Mouse (Mus musculus): ENCODE measurements around the gene E2f6. TPM values are rescaled to one million over a fixed set of nuclear protein-coding genes. Genes with fewer than 3 reads are reported as not detected.

The E2f6 gene
- polyA plus RNA-seq, 1 experiment from 2014 or later: 28.0 TPM

DNA sequence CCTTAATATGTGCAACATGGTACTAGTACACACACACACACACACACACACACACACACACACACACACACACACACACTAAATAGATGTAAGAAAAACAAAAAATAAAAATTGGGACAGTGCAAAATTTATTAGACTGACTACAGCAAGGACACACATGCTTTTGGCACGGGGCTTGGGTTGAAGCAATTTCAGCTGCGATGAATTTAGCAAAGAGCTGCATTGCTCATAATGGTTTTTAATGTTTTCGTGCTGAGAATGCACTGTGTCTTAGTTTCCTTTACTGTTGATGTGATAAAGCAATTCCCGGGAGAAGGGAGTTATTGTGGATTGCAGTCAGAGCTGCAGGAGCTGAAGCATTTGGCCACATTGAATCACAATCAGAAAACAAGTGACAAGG is 27.0 kb downstream of the E2f6 start:
- 94% methylated on average over 4 of the region's 4 CpGs for WGBS
- Histone ChIP-seq H3K4me1 (replicated peaks; ENCODE audit: control insufficient read depth, insufficient read depth, low read length) (no peaks in the 10 kb centered on the region), H3K4me3 (replicated peaks; ENCODE audit: low read length) (no peak overlapping the region), H3K36me3 (ENCODE audit: control insufficient read depth, insufficient read depth) (no peaks in the 10 kb centered on the region), H3K4me2 (ENCODE audit: low read length) (no peak overlapping the region), H3K27me3 (replicated peaks; ENCODE audit: control insufficient read depth, insufficient read depth, low read length) (no peaks in the 10 kb centered on the region), H3K27ac (ENCODE audit: low read length) (no peak overlapping the region), H3K9me3 (ENCODE audit: control insufficient read depth, low read length) (no peaks in the 10 kb centered on the region), H3K9ac (replicated peaks; ENCODE audit: low read depth, low read length) (no peak overlapping the region)
- ATAC-seq: no peak

DNA sequence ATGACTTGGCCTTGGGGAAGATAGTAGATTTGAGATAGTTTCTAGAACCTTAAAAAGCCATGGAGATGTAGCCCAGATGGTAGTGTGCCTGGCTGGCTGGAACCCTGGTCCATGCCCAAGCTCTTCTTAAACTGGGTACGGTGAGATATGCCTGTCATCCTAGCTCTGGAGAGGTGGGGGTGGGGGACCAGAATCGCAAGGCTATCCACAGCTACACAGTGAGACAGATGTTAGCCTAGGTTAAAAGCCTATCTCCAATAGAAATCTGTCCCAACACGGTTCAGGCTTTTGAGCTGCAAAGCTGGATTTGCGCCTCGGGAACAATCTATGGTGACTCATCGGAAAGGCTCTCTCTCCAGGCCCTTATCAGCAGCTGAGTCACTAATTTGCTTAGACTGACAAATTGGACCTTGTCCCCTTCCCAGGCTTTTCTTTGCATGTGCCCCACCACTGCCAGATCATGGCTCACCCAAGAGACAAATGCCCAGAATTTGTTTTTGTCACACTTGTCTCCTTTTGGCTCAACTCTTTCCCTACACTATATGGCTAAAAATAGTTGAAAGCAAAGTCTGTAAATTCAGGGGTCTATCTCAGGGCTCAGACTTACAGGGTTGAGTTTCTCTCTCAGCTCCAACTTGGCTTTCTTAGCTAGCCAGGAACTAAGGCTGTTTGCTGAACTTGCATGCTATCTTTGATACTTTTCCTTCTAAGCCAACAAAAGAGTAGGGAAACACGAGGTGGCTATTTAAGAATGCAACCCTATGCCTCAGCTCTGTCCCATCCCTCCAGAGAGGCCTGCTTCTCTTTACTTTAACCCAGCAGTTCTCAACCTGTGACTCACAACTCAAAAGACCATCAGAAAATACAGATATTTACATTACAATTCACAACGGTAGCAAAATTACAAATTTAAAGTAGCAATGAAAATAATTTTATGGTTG is 30.3 kb downstream of the E2f6 start:
- H3K27ac ChIP-seq (ENCODE audit: low read length): no peak overlapping the region
- no peaks in the 10 kb centered on the region for H3K4me1 ChIP-seq (replicated peaks; ENCODE audit: control insufficient read depth, insufficient read depth, low read length)
- H3K9me3 ChIP-seq (ENCODE audit: control insufficient read depth, low read length): no peaks in the 10 kb centered on the region
- H3K4me2 ChIP-seq (ENCODE audit: low read length): no peak overlapping the region
- no peaks in the 10 kb centered on the region for H3K27me3 ChIP-seq (replicated peaks; ENCODE audit: control insufficient read depth, insufficient read depth, low read length)
- no peak overlapping the region for H3K9ac ChIP-seq (replicated peaks; ENCODE audit: low read depth, low read length)
- no peak overlapping the region for H3K4me3 ChIP-seq (replicated peaks; ENCODE audit: low read length)
- WGBS: 77% methylated on average over 8 of the region's 8 CpGs
- no peak for ATAC-seq
- no peaks in the 10 kb centered on the region for H3K36me3 ChIP-seq (ENCODE audit: control insufficient read depth, insufficient read depth)

DNA sequence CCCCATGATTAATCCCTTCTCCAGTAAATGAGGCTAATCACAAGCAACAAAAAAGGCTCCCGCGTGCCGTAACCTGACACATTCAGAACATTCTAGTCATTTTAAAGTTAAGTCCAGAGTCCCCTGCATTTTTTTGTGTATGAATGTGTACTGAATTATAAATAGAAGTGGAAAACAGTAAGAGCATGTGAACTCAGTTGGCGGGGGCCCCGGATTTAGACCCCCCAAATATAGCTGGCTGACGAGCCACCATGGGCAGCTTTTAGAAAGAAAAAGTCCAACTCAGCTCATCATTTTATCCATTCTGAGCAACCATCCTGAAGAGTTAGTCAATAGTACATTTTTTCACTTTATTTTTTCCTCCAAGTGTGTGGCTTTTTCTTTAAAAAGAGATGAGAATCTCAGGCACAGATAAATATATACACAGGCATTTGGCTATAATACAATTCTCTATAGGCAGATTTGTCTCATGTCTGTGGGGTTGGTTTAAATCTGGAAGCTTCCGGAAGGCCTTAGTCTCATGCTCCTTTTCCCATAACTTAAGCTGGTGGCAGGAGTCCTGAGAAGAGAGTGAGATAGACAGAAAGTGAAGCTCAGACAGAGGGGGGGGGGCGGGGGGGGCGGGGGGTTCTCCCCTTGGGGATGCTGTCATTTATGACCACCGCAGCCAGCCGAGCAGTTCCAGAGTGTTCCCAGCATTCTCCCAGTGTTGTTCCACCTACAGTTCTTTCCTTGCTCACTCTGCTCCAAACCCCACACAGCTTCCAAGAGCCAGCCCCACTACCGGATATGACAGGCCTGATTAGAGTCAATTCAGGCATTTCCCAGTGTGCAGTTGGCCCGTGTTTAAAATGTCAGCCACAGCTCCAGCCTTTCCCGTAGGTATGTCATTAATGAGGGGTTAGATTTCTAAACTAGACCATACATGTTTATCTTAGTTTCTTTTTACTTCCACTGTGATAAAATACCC is 34.1 kb downstream of the E2f6 start:
- Histone ChIP-seq H3K36me3 (ENCODE audit: control insufficient read depth, insufficient read depth) (no peaks in the 10 kb centered on the region), H3K4me2 (ENCODE audit: low read length) (no peak overlapping the region), H3K9me3 (ENCODE audit: control insufficient read depth, low read length) (no peaks in the 10 kb centered on the region), H3K4me3 (replicated peaks; ENCODE audit: low read length) (no peak overlapping the region), H3K27me3 (replicated peaks; ENCODE audit: control insufficient read depth, insufficient read depth, low read length) (no peaks in the 10 kb centered on the region), H3K9ac (replicated peaks; ENCODE audit: low read depth, low read length) (no peak overlapping the region), H3K27ac (ENCODE audit: low read length) (no peak overlapping the region), H3K4me1 (replicated peaks; ENCODE audit: control insufficient read depth, insufficient read depth, low read length) (no peaks in the 10 kb centered on the region)
- WGBS: 46% methylated on average over 14 of the region's 14 CpGs
- no peak for ATAC-seq

DNA sequence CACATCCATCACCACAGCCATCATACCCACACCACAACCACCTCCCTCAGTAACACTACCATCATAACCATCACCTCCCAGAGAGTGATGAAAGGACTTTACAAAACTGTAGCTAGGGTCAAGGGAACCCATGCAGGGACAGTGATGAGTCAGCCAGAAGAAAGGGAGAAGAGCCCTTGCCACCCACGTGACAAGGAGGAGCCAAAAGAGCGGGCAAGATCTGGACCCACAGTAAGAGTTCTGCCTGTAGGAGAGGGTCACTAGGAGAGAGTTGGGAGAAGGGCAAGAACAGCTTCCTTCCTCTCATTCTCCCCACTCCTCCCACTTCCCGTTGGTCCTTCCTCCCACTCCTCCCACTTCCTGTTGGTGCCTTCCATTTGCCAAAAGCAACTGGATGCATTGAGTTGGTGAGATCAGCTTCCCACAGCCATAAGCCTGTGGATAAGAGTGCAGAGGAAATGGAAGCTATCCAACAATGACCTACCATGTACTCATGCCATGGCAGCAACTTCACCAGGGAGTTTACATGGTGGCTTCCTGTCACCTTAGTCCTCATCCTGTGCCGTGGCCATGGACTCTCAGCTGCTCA is 36.5 kb downstream of the E2f6 start:
- no peak overlapping the region for H3K27ac ChIP-seq (ENCODE audit: low read length)
- H3K4me3 ChIP-seq (replicated peaks; ENCODE audit: low read length): no peak overlapping the region
- H3K27me3 ChIP-seq (replicated peaks; ENCODE audit: control insufficient read depth, insufficient read depth, low read length): no peaks in the 10 kb centered on the region
- no peak overlapping the region for H3K4me2 ChIP-seq (ENCODE audit: low read length)
- no peak overlapping the region for H3K9ac ChIP-seq (replicated peaks; ENCODE audit: low read depth, low read length)
- ATAC-seq: no peak
- H3K9me3 ChIP-seq (ENCODE audit: control insufficient read depth, low read length): no peaks in the 10 kb centered on the region
- WGBS: 93% methylated on average over 4 of the region's 4 CpGs
- H3K4me1 ChIP-seq (replicated peaks; ENCODE audit: control insufficient read depth, insufficient read depth, low read length): no peaks in the 10 kb centered on the region
- no peaks in the 10 kb centered on the region for H3K36me3 ChIP-seq (ENCODE audit: control insufficient read depth, insufficient read depth)

DNA sequence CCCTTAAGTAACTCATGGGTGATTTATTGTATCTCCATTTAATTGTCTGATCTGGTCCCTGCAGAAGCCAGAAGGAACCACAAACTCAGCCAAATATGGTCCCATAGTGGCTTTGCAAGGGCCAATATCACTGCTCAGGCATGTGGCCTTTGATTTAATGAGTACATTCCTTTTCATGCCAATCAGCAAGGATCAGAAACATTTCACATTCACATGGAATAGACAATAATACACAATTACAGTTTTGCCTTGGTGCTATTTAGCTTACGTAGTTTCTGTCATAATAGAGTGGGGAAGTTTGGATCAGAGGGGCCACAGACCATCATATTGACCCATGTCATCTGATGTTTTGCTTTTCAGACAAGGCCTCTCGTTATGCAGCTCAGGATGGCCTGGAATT is 37.7 kb downstream of the E2f6 start:
- Histone ChIP-seq H3K4me1 (replicated peaks; ENCODE audit: control insufficient read depth, insufficient read depth, low read length) (no peaks in the 10 kb centered on the region), H3K9ac (replicated peaks; ENCODE audit: low read depth, low read length) (no peak overlapping the region), H3K36me3 (ENCODE audit: control insufficient read depth, insufficient read depth) (no peaks in the 10 kb centered on the region), H3K9me3 (ENCODE audit: control insufficient read depth, low read length) (no peaks in the 10 kb centered on the region), H3K27ac (ENCODE audit: low read length) (no peak overlapping the region), H3K27me3 (replicated peaks; ENCODE audit: control insufficient read depth, insufficient read depth, low read length) (no peaks in the 10 kb centered on the region), H3K4me2 (ENCODE audit: low read length) (no peak overlapping the region), H3K4me3 (replicated peaks; ENCODE audit: low read length) (no peak overlapping the region)
- WGBS: 71% methylated on average over 2 of the region's 2 CpGs
- ATAC-seq: no peak

DNA sequence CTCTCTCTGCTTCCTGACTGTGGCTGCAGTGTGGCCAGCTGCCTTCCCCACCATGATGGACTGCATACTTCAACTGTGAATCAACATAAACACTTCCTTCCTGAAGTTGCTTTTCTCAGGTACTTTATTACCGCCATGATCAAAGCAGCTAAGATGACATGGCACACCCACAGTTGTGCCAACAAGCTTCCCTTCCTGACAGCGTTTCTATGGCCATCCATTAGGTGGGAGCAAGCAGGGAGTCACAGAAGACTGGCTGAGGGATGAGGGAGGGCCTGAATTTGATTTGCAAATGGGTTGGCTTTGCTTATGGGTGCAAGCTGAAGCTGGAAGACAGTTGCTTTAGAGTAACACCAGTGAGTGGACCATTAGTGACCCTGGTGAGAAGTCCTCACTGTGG is 39.1 kb downstream of the E2f6 start:
- no peak overlapping the region for H3K27ac ChIP-seq (ENCODE audit: low read length)
- no peak overlapping the region for H3K4me3 ChIP-seq (replicated peaks; ENCODE audit: low read length)
- H3K9ac ChIP-seq (replicated peaks; ENCODE audit: low read depth, low read length): no peak overlapping the region
- 71% methylated on average over 2 of the region's 2 CpGs for WGBS
- no peaks in the 10 kb centered on the region for H3K4me1 ChIP-seq (replicated peaks; ENCODE audit: control insufficient read depth, insufficient read depth, low read length)
- no peaks in the 10 kb centered on the region for H3K9me3 ChIP-seq (ENCODE audit: control insufficient read depth, low read length)
- H3K27me3 ChIP-seq (replicated peaks; ENCODE audit: control insufficient read depth, insufficient read depth, low read length): no peaks in the 10 kb centered on the region
- ATAC-seq: no peak
- no peaks in the 10 kb centered on the region for H3K36me3 ChIP-seq (ENCODE audit: control insufficient read depth, insufficient read depth)
- H3K4me2 ChIP-seq (ENCODE audit: low read length): no peak overlapping the region

DNA sequence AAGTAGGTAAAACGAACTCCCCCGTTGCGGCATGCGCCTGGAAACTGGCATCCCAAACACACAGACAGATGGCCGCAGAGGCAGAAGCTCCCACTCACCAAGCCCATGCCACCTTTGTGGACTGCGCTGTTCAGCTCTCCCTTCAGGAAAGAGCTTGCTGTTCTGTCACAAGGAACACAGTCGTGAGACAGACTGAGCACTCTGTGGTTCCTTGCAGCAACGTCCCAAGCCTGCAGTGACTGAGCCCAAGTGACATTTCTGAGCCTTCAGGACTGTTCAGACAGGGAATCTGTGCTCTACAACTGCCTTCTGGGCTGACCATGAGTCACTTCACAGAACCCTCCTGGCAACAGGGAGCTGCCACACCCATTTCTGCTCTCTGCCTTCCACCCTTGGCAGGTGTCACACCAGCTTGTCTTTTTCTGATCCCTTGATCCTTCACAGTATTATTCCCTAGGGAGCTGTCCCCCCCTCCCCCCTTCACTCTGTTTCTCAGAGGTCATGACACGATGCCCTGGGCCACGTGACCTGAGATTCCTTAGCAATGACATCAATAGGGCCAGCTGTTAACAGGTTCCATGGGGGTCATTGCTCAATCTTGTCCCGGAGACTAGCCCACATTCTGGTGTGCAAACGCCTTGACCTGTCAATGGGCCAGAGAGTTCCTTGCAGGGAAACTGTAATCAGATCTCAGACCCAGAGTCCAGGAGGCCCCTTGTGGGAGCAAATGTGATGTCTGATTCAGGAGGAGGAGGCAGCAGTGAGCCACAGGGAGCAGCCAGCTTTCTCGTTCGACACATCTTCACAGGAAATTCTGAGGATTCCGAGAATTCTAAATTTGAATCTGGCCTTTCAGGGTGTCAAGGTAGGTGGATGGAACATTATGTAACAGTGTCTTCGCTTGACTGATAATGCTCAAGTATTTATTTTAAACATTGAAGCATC is 39.9 kb downstream of the E2f6 start:
- ATAC-seq: 0 out of 2 replicates have a peak, but pooled peaks have one; percentile 18
- Histone ChIP-seq H3K4me3 (replicated peaks; ENCODE audit: low read length) (no peak overlapping the region), H3K9ac (replicated peaks; ENCODE audit: low read depth, low read length) (no peak overlapping the region), H3K4me2 (ENCODE audit: low read length) (no peak overlapping the region), H3K36me3 (ENCODE audit: control insufficient read depth, insufficient read depth) (no peaks in the 10 kb centered on the region), H3K4me1 (replicated peaks; ENCODE audit: control insufficient read depth, insufficient read depth, low read length) (peaks cover 1% of the 10 kb centered on the region), H3K27me3 (replicated peaks; ENCODE audit: control insufficient read depth, insufficient read depth, low read length) (no peaks in the 10 kb centered on the region), H3K27ac (ENCODE audit: low read length) (no peak overlapping the region), H3K9me3 (ENCODE audit: control insufficient read depth, low read length) (no peaks in the 10 kb centered on the region)
- 51% methylated on average over 16 of the region's 16 CpGs for WGBS

DNA sequence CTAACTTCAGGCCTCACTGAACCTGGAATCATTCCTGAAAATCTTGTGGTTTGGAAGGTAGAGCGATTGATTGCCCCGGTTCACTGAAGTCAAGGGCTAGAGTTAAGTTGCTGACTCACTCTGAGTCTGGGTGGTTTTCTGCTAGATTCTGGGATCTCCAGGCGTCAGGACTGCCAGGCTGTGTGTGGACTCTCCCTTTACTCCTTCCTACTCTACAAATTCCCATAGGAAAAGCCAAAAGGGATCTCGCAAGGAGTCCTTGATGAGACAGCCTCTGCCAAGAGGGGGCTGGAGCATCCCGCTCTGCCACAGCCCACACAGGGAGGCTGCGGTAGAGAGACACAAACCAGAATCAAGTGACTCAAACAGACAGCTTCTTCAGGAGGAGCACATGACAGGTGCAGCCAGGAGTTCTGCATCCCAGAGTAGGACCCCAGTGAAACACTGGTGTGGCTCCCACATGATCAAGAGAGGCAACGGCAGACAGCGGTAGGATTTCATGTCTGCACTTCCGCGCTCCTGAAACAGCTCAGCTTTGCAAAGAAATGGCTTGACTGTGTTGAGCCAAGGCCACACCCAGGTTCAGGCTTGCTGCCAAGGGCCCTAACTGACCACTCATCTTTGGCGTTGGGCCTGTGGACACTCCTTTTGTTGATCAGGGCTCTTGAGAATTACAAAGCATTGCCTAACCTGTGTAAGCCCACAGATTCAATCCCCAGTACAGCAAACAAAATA is 42.8 kb downstream of the E2f6 start:
- Histone ChIP-seq H3K27ac (ENCODE audit: low read length) (no peak overlapping the region), H3K4me2 (ENCODE audit: low read length) (no peak overlapping the region), H3K9me3 (ENCODE audit: control insufficient read depth, low read length) (no peaks in the 10 kb centered on the region), H3K4me1 (replicated peaks; ENCODE audit: control insufficient read depth, insufficient read depth, low read length) (peaks cover 6% of the 10 kb centered on the region), H3K36me3 (ENCODE audit: control insufficient read depth, insufficient read depth) (no peaks in the 10 kb centered on the region), H3K9ac (replicated peaks; ENCODE audit: low read depth, low read length) (no peak overlapping the region), H3K4me3 (replicated peaks; ENCODE audit: low read length) (no peak overlapping the region), H3K27me3 (replicated peaks; ENCODE audit: control insufficient read depth, insufficient read depth, low read length) (no peaks in the 10 kb centered on the region)
- no peak for ATAC-seq
- 83% methylated on average over 11 of the region's 11 CpGs for WGBS
